Mouse (Mus musculus): ENCODE results near the gene Kdm2a. TPM values are rescaled to one million over a fixed set of nuclear protein-coding genes. Genes with fewer than 3 reads are reported as not detected.

Gene Kdm2a
- total and polyA plus RNA-seq, 3 experiments, result 20.3 to 55.9 TPM; not detected in 1

- no peak overlapping the region for H3K9ac ChIP-seq (ENCODE audit: control insufficient read depth, low read depth, low read length, poor library complexity, severe bottlenecking)
- no peaks in the 10 kb centered on the region for H3K9me3 ChIP-seq (replicated peaks; ENCODE audit: insufficient read depth, low read length)
- H3K27me3 ChIP-seq (ENCODE audit: control insufficient read depth in 1 of 2, insufficient read depth in 2 of 2, low read length in 2 of 2), result no peaks in the 10 kb centered on the region
- H3K4me1 ChIP-seq (ENCODE audit: control insufficient read depth in 1 of 2, insufficient read depth in 2 of 2, low read length in 2 of 2), result peaks cover 0 to 8% of the 10 kb centered on the region in 2 experiments; a peak in 3 of 4 replicates
- no peak for TF ChIP-seq USF2 (IDR thresholded peaks at IDR 0.05; ENCODE audit: borderline replicate concordance in 1 of 2, insufficient read depth in 1 of 2, low read depth in 1 of 2, low read length in 2 of 2)
- no peak for TF ChIP-seq ELF1 (IDR thresholded peaks at IDR 0.05; ENCODE audit: low read depth, low read length)
- TF ChIP-seq TBP (IDR thresholded peaks at IDR 0.05; ENCODE audit: low read depth, low read length), result no peak
- TF ChIP-seq TAL1 (IDR thresholded peaks at IDR 0.05; ENCODE audit: low read length), result no peak
- TF ChIP-seq RAD21 (IDR thresholded peaks at IDR 0.05; ENCODE audit: low read depth, low read length), result peak; percentile 87
- TF ChIP-seq JUND (IDR thresholded peaks at IDR 0.05; ENCODE audit: low read depth, low read length), result no peak
- no peak for TF ChIP-seq ETS1 (IDR thresholded peaks at IDR 0.05; ENCODE audit: low read depth, low read length)
- no peak for TF ChIP-seq MAX (IDR thresholded peaks at IDR 0.05; ENCODE audit: low read length)
- peak; percentile 74 for TF ChIP-seq ZNF384 (IDR thresholded peaks at IDR 0.05; ENCODE audit: low read depth, low read length)
- no peak for TF ChIP-seq MXI1 (IDR thresholded peaks at IDR 0.05; ENCODE audit: low read depth, low read length)
- TF ChIP-seq HCFC1 (IDR thresholded peaks at IDR 0.05; ENCODE audit: low read depth, low read length), result peak; percentile 67
- TF ChIP-seq GATA1 (IDR thresholded peaks at IDR 0.05; ENCODE audit: low read depth, low read length), result no peak
- no peak for TF ChIP-seq TCF12 (IDR thresholded peaks at IDR 0.05; ENCODE audit: low read depth, low read length)
- no peak for TF ChIP-seq MAFK (IDR thresholded peaks at IDR 0.05; ENCODE audit: borderline replicate concordance, low read depth, low read length)
- no peak for TF ChIP-seq CHD1 (IDR thresholded peaks at IDR 0.05; ENCODE audit: low read depth, low read length)
- peak; percentile 82 for TF ChIP-seq SIN3A (IDR thresholded peaks at IDR 0.05; ENCODE audit: low read length)
- TF ChIP-seq KAT2A (conservative IDR thresholded peaks at IDR 0.05; ENCODE audit: low read depth, low read length), result no peak
- no peak for TF ChIP-seq MYB (IDR thresholded peaks at IDR 0.05; ENCODE audit: low read depth, low read length)
- no peak for TF ChIP-seq ZMIZ1 (IDR thresholded peaks at IDR 0.05; ENCODE audit: low read depth, low read length)
- TF ChIP-seq POLR2AphosphoS5 (IDR thresholded peaks at IDR 0.05; ENCODE audit: borderline replicate concordance, low read depth, low read length), result no peak
- TF ChIP-seq POLR2AphosphoS2 (IDR thresholded peaks at IDR 0.05; ENCODE audit: low read length), result no peak
- no peak for TF ChIP-seq USF1 (IDR thresholded peaks at IDR 0.05; ENCODE audit: low read depth, low read length)
- TF ChIP-seq ZKSCAN1 (IDR thresholded peaks at IDR 0.05; ENCODE audit: low read depth, low read length), result no peak
- TF ChIP-seq E2F4 (IDR thresholded peaks at IDR 0.05; ENCODE audit: borderline replicate concordance, low read depth, low read length), result no peak
- TF ChIP-seq SMC3 (IDR thresholded peaks at IDR 0.05; ENCODE audit: low read depth, low read length), result peak; percentile 95
- no peak for TF ChIP-seq POLR2A (IDR thresholded peaks at IDR 0.05; ENCODE audit: control insufficient read depth in 1 of 2, insufficient read depth in 1 of 2, low read depth in 1 of 2, low read length in 2 of 2, poor library complexity in 1 of 2)
- no peak for TF ChIP-seq MEF2A (IDR thresholded peaks at IDR 0.05; ENCODE audit: extremely low read depth, insufficient replicate concordance, low read depth, low read length, poor library complexity, severe bottlenecking)
- TF ChIP-seq BHLHE40 (IDR thresholded peaks at IDR 0.05; ENCODE audit: borderline replicate concordance, low read depth, low read length), result no peak
- no peak for TF ChIP-seq NELFE (IDR thresholded peaks at IDR 0.05; ENCODE audit: low read depth, low read length)
- TF ChIP-seq RCOR1 (IDR thresholded peaks at IDR 0.05; ENCODE audit: low read depth, low read length), result no peak
- no peak for TF ChIP-seq GABPA (IDR thresholded peaks at IDR 0.05; ENCODE audit: low read depth, low read length)
- TF ChIP-seq EP300 (IDR thresholded peaks at IDR 0.05; ENCODE audit: low read depth in 1 of 2, low read length in 2 of 2), result no peak
- TF ChIP-seq MYC (IDR thresholded peaks at IDR 0.05; ENCODE audit: low read depth, low read length), result no peak
- no peak for TF ChIP-seq MAZ (IDR thresholded peaks at IDR 0.05; ENCODE audit: low read depth, low read length)
- peak; percentile 69 to 87 (median 82) for TF ChIP-seq CTCF (IDR thresholded peaks at IDR 0.05 in 2 of 3, conservative IDR thresholded peaks at IDR 0.05 in 1 of 3; ENCODE audit: control insufficient read depth in 1 of 3, insufficient read depth in 1 of 3, low read depth in 2 of 3, low read length in 3 of 3, poor library complexity in 1 of 3, severe bottlenecking in 1 of 3)
- peak; percentile 93 for TF ChIP-seq ZC3H11A (IDR thresholded peaks at IDR 0.05; ENCODE audit: low read depth, low read length)
- no peak for TF ChIP-seq UBTF (IDR thresholded peaks at IDR 0.05; ENCODE audit: borderline replicate concordance, insufficient read depth, low read depth, low read length)
- no peak for TF ChIP-seq CHD2 (IDR thresholded peaks at IDR 0.05; ENCODE audit: low read length)
- TF ChIP-seq NRF1 (IDR thresholded peaks at IDR 0.05; ENCODE audit: insufficient read depth, low read depth, low read length, poor library complexity, severe bottlenecking), result no peak
- peaks cover 0 to under 1% of the 10 kb centered on the region in 2 experiments; a peak in 2 of 4 replicates for H3K36me3 ChIP-seq (ENCODE audit: control insufficient read depth in 1 of 2, insufficient read depth in 2 of 2, low read length in 2 of 2)
- no peak overlapping the region for H3K4me3 ChIP-seq (ENCODE audit: control insufficient read depth in 1 of 2, insufficient read depth in 1 of 2, low read depth in 2 of 2, low read length in 2 of 2)
- DNase-seq (ENCODE audit: low read depth, low spot score), result peak; percentile 89
- no peak overlapping the region for H3K27ac ChIP-seq (ENCODE audit: control insufficient read depth, low read depth, low read length)
- H3K79me2 ChIP-seq (ENCODE audit: control insufficient read depth, insufficient read depth, low read length, poor library complexity), result peaks cover 12% of the 10 kb centered on the region
These were observed 88.3 kb downstream of the Kdm2a start for GRCm38 (mm10) chr19:4309776-4310185.

All from MEL (cell line).